In genomic region chr11:82852115-82852514, GRCm38 (mm10) we compare ENCODE assay signal across 15 mouse cellular contexts. TPM values are rescaled to one million over a fixed set of nuclear protein-coding genes. Genes with fewer than 3 reads are reported as not detected.
"Had no signal": no experiment of that assay in that cellular context is flagged by ENCODE, and none has a peak within 500 bp of the region (broad histone marks: within the 10 kb centered on the region; RNA-seq: fewer than 3 reads in every experiment).

No protein-coding gene starts in this region.

- H3K27me3 ChIP-seq: limb, embryonic 15.5 days; lung, embryonic 15.5 days; midbrain, embryonic 12.5 days had no signal

- H3K4me2 ChIP-seq: limb, embryonic 15.5 days; lung, embryonic 15.5 days; midbrain, embryonic 12.5 days had no signal

- H3K36me3 ChIP-seq: limb, embryonic 15.5 days; lung, embryonic 15.5 days; midbrain, embryonic 12.5 days had no signal

- H3K4me1 ChIP-seq: lung, embryonic 15.5 days had no signal

- H3K27ac ChIP-seq: hindbrain, postnatal 0 days; left cerebral cortex, adult 2 months; limb, embryonic 15.5 days; lung, embryonic 15.5 days had no signal

- H3K4me3 ChIP-seq: left cerebral cortex, adult 2 months; limb, embryonic 15.5 days; lung, embryonic 15.5 days; midbrain, embryonic 12.5 days; myocyte had no signal

- H3K9me3 ChIP-seq: limb, embryonic 15.5 days; lung, embryonic 15.5 days; midbrain, embryonic 12.5 days had no signal

- H3K9ac ChIP-seq: limb, embryonic 15.5 days; lung, embryonic 15.5 days; midbrain, embryonic 12.5 days had no signal

- DNase-seq: kidney, adult 18-20 months; kidney, postnatal 25 days; lung, postnatal 14 days; right cerebral cortex, adult 18-20 months; right cerebral cortex, postnatal 25 days; thymus, postnatal 36 days had no signal

- ATAC-seq: hindbrain, postnatal 0 days had no signal

RNA-seq across cellular contexts. Expression of gene Fndc8, which starts 39.8 kb away (rescaled TPM):
- total RNA-seq: hindbrain, postnatal 0 days; layer of hippocampus, postnatal 25 days; left cerebral cortex, adult 2 months; left cerebral cortex, postnatal 14 days; megakaryocyte-erythroid progenitor cell, adult 5-6 weeks had no signal

RNA-seq across cellular contexts. Expression of gene Unc45b, which starts 58.2 kb away (rescaled TPM):
- total RNA-seq: megakaryocyte-erythroid progenitor cell, adult 5-6 weeks had no signal
